Mouse (Mus musculus) embryonic facial prominence, embryonic 11.5 days (tissue): Measurements from ENCODE around the gene Speer1. TPM values are rescaled to one million over a fixed set of nuclear protein-coding genes. Genes with fewer than 3 reads are reported as not detected.
"Not testable (repeated sequence)": the region's sequence is repeated elsewhere in the genome, so short reads cannot be mapped to it uniquely, and the experiment has no call there.

Source experiments
- ATAC-seq: fragments of 200-750 bp; cut with Nextera tagmentation; replicated peaks from 2 replicates; pipeline ENCODE4 v1.8.0; 2017; ENCODE audit warnings: low read depth; ENCODE audit not compliant: insufficient number of reproducible peaks, low FRiP score, low TSS enrichment
- DNase-seq: peaks from one replicate; pipeline ENCODE4 v3.0.0-alpha.2; 2015; ENCODE audit warnings: low spot score
- H3K27ac ChIP-seq: fragments of 300-500 bp; sonication (generic); replicated peaks from 2 replicates; pipeline ENCODE4 v1.5.1; 2014; ENCODE audit warnings: mild to moderate bottlenecking, low read depth, low read length, control low read depth
- H3K27me3 ChIP-seq: fragments of 300-500 bp; sonication (generic); 2 replicates; pipeline ENCODE4 v1.6.1; 2014; ENCODE audit warnings: mild to moderate bottlenecking, low read length, moderate library complexity, mixed read lengths; ENCODE audit not compliant: control insufficient read depth, insufficient read depth
- H3K36me3 ChIP-seq: fragments of 300-500 bp; sonication (generic); replicated peaks from 2 replicates; pipeline ENCODE4 v1.6.1; 2014; ENCODE audit warnings: low read depth, mild to moderate bottlenecking, low read length, moderate library complexity, mixed read lengths; ENCODE audit not compliant: control insufficient read depth, insufficient read depth
- H3K4me1 ChIP-seq: fragments of 300-500 bp; sonication (generic); 2 replicates; pipeline ENCODE4 v1.6.1; 2014; ENCODE audit warnings: low read length, mixed read lengths; ENCODE audit not compliant: control insufficient read depth, insufficient read depth
- H3K4me2 ChIP-seq: fragments of 300-500 bp; sonication (generic); 2 replicates; pipeline ENCODE4 v1.6.1; 2014; ENCODE audit warnings: low read depth, mild to moderate bottlenecking, control low read depth, low read length, moderate library complexity
- H3K4me3 ChIP-seq: fragments of 300-500 bp; sonication (generic); 2 replicates; pipeline ENCODE4 v1.5.1; 2014; ENCODE audit warnings: low read depth, low read length, control low read depth
- H3K9ac ChIP-seq: fragments of 300-500 bp; sonication (generic); replicated peaks from 2 replicates; pipeline ENCODE4 v1.6.1; 2014; ENCODE audit warnings: mild to moderate bottlenecking, control low read depth, low read length
- H3K9me3 ChIP-seq: fragments of 300-500 bp; sonication (generic); replicated peaks from 2 replicates; pipeline ENCODE4 v1.6.1; 2016; ENCODE audit warnings: mild to moderate bottlenecking, low read length, inconsistent platforms, mixed read lengths; ENCODE audit not compliant: control insufficient read depth
- WGBS: fragments of 180-500 bp; shearing (Covaris S2); extraction: QIAGEN DNeasy Blood & Tissue Kit; methylation state at CpG from one replicate; pipeline ENCODE4 v1.1.7; 2014; 5-methylcytosine and 5-hydroxymethylcytosine counted together
- polyA plus RNA-seq: library from polyadenylated mRNA; unstranded; fragments of >200 nt; fragmentation: Nextera tagmentation; extraction: Ambion mirVana; gene quantifications from 2 replicates; pipeline ENCODE4 v1.2.1, GENCODE M21; 2014

Gene Speer1
- polyA plus RNA-seq = not detected in 2 replicates

- not testable (repeated sequence) for ATAC-seq
- 71% methylated on average over 1 of the region's 4 CpGs for WGBS
Observed at GRCm38 (mm10) chr5:11341216-11341615, at the start of gene Speer1. TSS of gene Speer1 (plus strand) at chr5:11341516.

More at GRCm38 (mm10) chr5:11341216-11341615, at the start of gene Speer1:
- H3K9me3 ChIP-seq, H3K27me3 ChIP-seq, H3K4me1 ChIP-seq, H3K4me2 ChIP-seq, DNase-seq, H3K9ac ChIP-seq, H3K4me3 ChIP-seq, H3K36me3 ChIP-seq, H3K27ac ChIP-seq: not testable (repeated sequence)

Other genes starting within 250 kb of the Speer1 start
- not detected in 2 replicates for gene Gm8879, start 213.9 kb upstream of the Speer1 start, polyA plus RNA-seq
- gene Gm5861, start 158.4 kb upstream of the Speer1 start, polyA plus RNA-seq = not detected in 2 replicates
- gene Gm8890, start 85.5 kb upstream of the Speer1 start, polyA plus RNA-seq = not detected in 2 replicates
- not detected in 2 replicates for gene Gm8897, start 74.9 kb downstream of the Speer1 start, polyA plus RNA-seq
- gene Gm8906, start 161.2 kb downstream of the Speer1 start, polyA plus RNA-seq = not detected in 2 replicates